Mouse (Mus musculus) fibroblast of lung, adult 2 months (primary cell): Measurements from ENCODE around the gene Stap2.
A peak's percentile ranks its signal among the peaks of the same experiment; 100 is the strongest.

Source experiments
- DNase-seq: peaks from one replicate; pipeline ENCODE4 v3.0.0-alpha.2; 2011; ENCODE audit warnings: low read depth

Gene Stap2

GRCm38 (mm10) chr17:56005415-56006061 lies at the start of gene Stap2, which contains the start of gene Mpnd:
TSS of gene Stap2 (minus strand) at chr17:56005584.
TSS of gene Mpnd (plus strand) at chr17:56005711.
- DNase-seq = no peak

GRCm38 (mm10) chr17:56054938-56055337 lies 49.6 kb upstream of the Stap2 start:
- DNase-seq = no peak

GRCm38 (mm10) chr17:56051369-56051768 lies 46.0 kb upstream of the Stap2 start:
- DNase-seq = no peak

GRCm38 (mm10) chr17:56040857-56041163 lies 35.4 kb upstream of the Stap2 start:
- no peak for DNase-seq

- peak; percentile 96 for DNase-seq
These were observed 34.9 kb upstream of the Stap2 start, which contains the start of gene Chaf1a for GRCm38 (mm10) chr17:56040030-56040856. TSS of gene Chaf1a (plus strand) at chr17:56040439.

- no peak for DNase-seq
These were observed 34.0 kb upstream of the Stap2 start for GRCm38 (mm10) chr17:56039345-56039744.

GRCm38 (mm10) chr17:56038583-56039261 lies 33.3 kb upstream of the Stap2 start:
- DNase-seq = no peak

- no peak for DNase-seq
These were observed 31.5 kb upstream of the Stap2 start for GRCm38 (mm10) chr17:56036901-56037287.

- peak; percentile 96 for DNase-seq
These were observed 31.0 kb upstream of the Stap2 start, which contains the start of gene Sh3gl1 for GRCm38 (mm10) chr17:56036176-56036900. TSS of gene Sh3gl1 (minus strand) at chr17:56036635.

GRCm38 (mm10) chr17:56035216-56035615 lies 29.8 kb upstream of the Stap2 start:
- DNase-seq = no peak

- DNase-seq = no peak
These were observed 29.3 kb upstream of the Stap2 start for GRCm38 (mm10) chr17:56034726-56035100.

- no peak for DNase-seq
These were observed 28.8 kb upstream of the Stap2 start for GRCm38 (mm10) chr17:56034040-56034725.

- DNase-seq = no peak
These were observed 27.4 kb upstream of the Stap2 start for GRCm38 (mm10) chr17:56032831-56033230.

GRCm38 (mm10) chr17:56032127-56032733 lies 26.8 kb upstream of the Stap2 start:
- DNase-seq = no peak

GRCm38 (mm10) chr17:56031431-56031830 lies 26.0 kb upstream of the Stap2 start:
- DNase-seq = no peak

- DNase-seq = peak; percentile 75
These were observed 25.5 kb upstream of the Stap2 start for GRCm38 (mm10) chr17:56030919-56031318.

GRCm38 (mm10) chr17:56030238-56030870 lies 25.0 kb upstream of the Stap2 start:
- DNase-seq = no peak

GRCm38 (mm10) chr17:56027801-56028441 lies 22.5 kb upstream of the Stap2 start:
- no peak for DNase-seq

GRCm38 (mm10) chr17:56026881-56027280 lies 21.5 kb upstream of the Stap2 start:
- no peak for DNase-seq

- peak; percentile 75 for DNase-seq
These were observed 20.9 kb upstream of the Stap2 start for GRCm38 (mm10) chr17:56026303-56026702.
